Mouse (Mus musculus) small intestine, adult 2 months (tissue): ENCODE measurements around the gene Oas3.

ENCODE experiments used
- CTCF ChIP-seq: fragments of 200-500 bp; IDR thresholded peaks from 2 replicates; pipeline ENCODE4 v1.5.1; 2012; ENCODE audit warnings: low read depth, mild to moderate bottlenecking, control low read depth, inconsistent platforms, low read length, moderate library complexity, mixed read lengths; ENCODE audit not compliant: insufficient replicate concordance, insufficient read length; ENCODE audit errors: extremely low read depth
- POLR2A ChIP-seq: fragments of 200-500 bp; IDR thresholded peaks from 2 replicates; pipeline ENCODE4 v1.6.1; 2012; ENCODE audit warnings: low read depth, mild to moderate bottlenecking, control low read depth, inconsistent platforms, low read length, moderate library complexity

- TF ChIP-seq POLR2A (no peak), CTCF (peak; percentile 35; the same call in 1 of the 2 replicates)
These were observed 15.6 kb upstream of the Oas3 start for GRCm38 (mm10) chr5:120793043-120793442.
